Mouse (Mus musculus) bone marrow macrophage, adult 2 months (primary cell): ENCODE results near the gene 4930518I15Rik. TPM values are rescaled to one million over a fixed set of nuclear protein-coding genes. Genes with fewer than 3 reads are reported as not detected.
A peak's percentile ranks its signal among the peaks of the same experiment; 100 is the strongest.

Experiments used
- H3K27ac ChIP-seq: 2 replicates; pipeline ENCODE4 v1.5.1; 2012; ENCODE audit warnings: low read depth, low read length; ENCODE audit not compliant: insufficient read depth
- H3K4me1 ChIP-seq: 2 replicates; pipeline ENCODE4 v1.6.1; 2012; ENCODE audit warnings: low read length; ENCODE audit not compliant: control insufficient read depth, insufficient read depth
- H3K4me3 ChIP-seq: 2 replicates; pipeline ENCODE4 v1.5.1; 2012; ENCODE audit warnings: mild to moderate bottlenecking, low read length, moderate library complexity; ENCODE audit not compliant: insufficient read depth
- CTCF ChIP-seq: IDR thresholded peaks from 2 replicates; pipeline ENCODE4 v1.5.1; 2012; ENCODE audit warnings: low read depth, mild to moderate bottlenecking, low read length, moderate library complexity
- POLR2A ChIP-seq: IDR thresholded peaks from 2 replicates; pipeline ENCODE4 v1.6.1; 2012; ENCODE audit warnings: mild to moderate bottlenecking, low read depth, low read length, borderline replicate concordance
- polyA plus RNA-seq: library from polyadenylated mRNA; stranded (reverse); fragments of >200 nt; gene quantifications from 2 replicates; pipeline ENCODE4 v1.2.4, GENCODE M21; 2012; ENCODE audit not compliant: missing spikeins, insufficient read depth, insufficient read length

4930518I15Rik gene
- polyA plus RNA-seq, 1 experiment, result 6.4 TPM

GRCm38 (mm10) chr2:156848526-156849182 lies 9.1 kb downstream of the 4930518I15Rik start:
- no peak for TF ChIP-seq CTCF
- no peak for TF ChIP-seq POLR2A
- Histone ChIP-seq H3K27ac (no peak overlapping the region), H3K4me3 (no peak overlapping the region), H3K4me1 (peaks cover 16% of the 10 kb centered on the region)

- H3K4me3 ChIP-seq, result no peak overlapping the region
- no peak for TF ChIP-seq CTCF
- no peak for TF ChIP-seq POLR2A
- H3K27ac ChIP-seq, result no peak overlapping the region
- peaks cover 16% of the 10 kb centered on the region for H3K4me1 ChIP-seq
These were observed 10.1 kb downstream of the 4930518I15Rik start for GRCm38 (mm10) chr2:156847653-156848052.

DNA sequence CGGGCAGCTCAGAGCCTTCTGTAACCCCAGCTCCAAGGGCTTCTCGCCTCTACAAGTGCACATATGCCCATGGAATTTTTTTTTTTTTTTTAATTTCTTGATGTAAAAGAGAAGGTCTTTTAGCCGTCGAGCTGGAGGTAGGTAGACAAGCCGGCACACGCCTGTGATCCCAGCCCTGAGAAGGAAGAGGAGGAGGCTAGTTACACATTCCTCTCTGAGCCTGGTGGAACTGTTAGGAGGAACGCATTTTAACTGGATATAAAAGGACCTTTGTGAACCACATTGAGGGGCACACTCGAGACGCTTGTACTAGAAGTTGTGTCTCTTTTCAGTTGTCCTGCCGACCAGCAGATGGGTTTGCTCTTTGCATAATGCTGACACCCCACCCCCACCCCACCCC lies 13.0 kb downstream of the 4930518I15Rik start:
- no peak for TF ChIP-seq POLR2A
- no peak for TF ChIP-seq CTCF
- Histone ChIP-seq H3K4me3 (no peak overlapping the region), H3K4me1 (no peaks in the 10 kb centered on the region), H3K27ac (no peak overlapping the region)

- H3K4me3 ChIP-seq, result no peak overlapping the region
- TF ChIP-seq CTCF (no peak), POLR2A (no peak)
- H3K27ac ChIP-seq, result no peak overlapping the region
- no peaks in the 10 kb centered on the region for H3K4me1 ChIP-seq
These were observed 14.4 kb downstream of the 4930518I15Rik start for GRCm38 (mm10) chr2:156843331-156843730.

DNA sequence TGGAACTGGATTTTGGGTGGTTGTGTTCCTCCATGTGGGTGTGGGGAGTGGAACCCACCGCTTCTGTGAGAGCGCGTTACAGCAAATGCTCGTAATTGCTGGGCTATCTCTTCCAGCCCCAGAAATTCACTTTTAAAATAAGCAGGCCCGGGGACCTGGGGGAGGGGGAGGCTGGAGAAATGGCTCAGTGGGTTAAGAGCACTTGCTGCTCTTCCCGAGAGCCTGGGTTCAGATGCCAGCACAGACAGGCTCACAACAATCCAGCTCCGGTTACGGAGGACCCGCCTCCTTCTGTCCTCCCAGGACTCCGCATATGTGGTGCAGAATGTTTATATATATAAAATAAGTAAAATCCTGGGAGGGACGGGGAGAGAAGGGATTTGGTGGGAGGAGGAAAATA lies 15.0 kb downstream of the 4930518I15Rik start:
- TF ChIP-seq POLR2A, result no peak
- TF ChIP-seq CTCF, result no peak

DNA sequence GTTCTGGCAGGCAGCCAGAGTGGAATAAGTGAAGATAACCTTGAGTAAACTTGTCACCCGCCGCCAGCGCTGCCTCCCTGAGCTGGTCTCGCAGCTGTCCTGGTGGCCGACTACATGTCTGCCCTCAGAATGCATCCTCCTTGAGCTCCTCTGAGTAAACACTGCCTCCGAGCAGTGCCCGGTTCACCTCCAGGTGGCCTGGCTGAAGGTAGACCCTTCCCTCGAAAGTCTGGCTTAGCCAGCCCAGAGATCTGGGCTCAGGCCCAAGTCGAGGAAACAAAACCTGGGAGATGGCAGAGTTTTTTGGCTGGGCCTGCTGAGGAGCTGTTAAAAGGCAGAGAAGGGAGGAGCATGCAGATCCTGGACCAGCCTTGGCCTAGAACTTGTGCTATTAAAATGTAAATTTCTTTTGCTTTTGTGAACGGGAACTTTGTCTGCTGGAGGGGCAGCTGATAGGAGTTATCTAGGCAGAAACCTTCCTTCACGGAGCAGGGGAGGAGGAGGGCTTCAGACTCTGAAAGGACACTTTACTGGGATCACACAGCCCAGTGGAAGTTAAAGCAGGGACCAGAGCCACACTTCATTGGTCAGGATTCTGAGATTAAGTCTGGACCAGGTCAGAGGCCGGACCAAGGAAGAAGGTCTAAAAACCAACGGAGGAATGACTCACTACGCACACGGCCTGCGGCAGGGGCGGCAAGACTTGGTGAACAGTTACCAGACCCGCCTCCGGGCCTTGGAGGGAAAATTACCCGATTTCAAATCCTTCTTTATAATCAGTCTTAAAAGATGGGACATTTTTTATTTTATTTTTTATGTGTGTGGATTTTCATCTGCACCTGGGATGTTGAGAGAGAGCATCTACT lies 15.7 kb downstream of the 4930518I15Rik start:
- peak overlapping the region; percentile 56; the same call in 1 of the 2 replicates for H3K4me3 ChIP-seq
- no peak for TF ChIP-seq CTCF
- TF ChIP-seq POLR2A, result no peak
- no peak overlapping the region for H3K27ac ChIP-seq
- no peaks in the 10 kb centered on the region for H3K4me1 ChIP-seq

More for the DNA sequence above, 15.0 kb downstream of the 4930518I15Rik start:
- Histone ChIP-seq H3K27ac (no peak overlapping the region), H3K4me1 (no peaks in the 10 kb centered on the region), H3K4me3 (no peak overlapping the region)

DNA sequence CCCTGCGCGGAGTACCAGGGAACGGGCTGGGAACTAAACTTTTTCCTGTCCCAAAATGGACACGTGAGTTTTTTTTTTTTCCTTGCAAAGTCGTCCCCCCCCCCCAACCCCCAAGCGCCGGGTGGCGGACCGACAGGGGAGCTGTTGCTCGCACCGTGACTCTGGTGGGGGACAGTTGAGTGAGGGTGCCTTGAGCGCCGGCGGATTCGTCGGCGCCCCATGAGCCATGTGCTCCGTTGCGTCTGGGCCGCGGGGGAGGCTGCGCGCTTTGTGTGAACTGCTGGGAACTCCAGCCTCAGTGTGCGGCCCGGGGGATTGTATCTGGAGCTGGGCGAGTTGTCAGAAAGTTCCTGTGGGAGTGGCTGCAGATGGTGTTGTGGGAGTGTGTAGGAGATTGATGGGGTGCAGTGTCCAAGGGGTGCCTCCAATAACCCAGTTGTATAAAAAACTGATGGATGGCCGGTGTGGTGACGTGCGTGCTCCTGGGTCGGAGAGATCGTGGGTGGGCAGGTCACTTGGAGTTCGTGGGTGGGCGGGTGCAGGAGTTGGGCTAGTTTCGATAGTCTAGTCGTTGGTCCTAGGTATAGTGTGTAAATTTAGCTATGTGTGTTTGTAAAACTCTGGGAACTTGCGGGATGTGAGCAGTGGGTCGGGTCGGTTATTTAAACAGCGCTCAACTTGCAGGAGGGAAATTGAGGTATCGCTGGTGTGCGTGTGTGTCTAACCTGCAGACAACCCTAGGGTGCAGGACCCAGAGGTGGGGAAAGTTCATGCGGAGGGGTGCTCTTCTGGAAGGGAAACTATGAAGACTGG lies 16.5 kb downstream of the 4930518I15Rik start:
- TF ChIP-seq CTCF (no peak), POLR2A (no peak)
- no peak overlapping the region for H3K27ac ChIP-seq
- H3K4me3 ChIP-seq, result peak overlapping the region; percentile 56
- H3K4me1 ChIP-seq, result no peaks in the 10 kb centered on the region

DNA sequence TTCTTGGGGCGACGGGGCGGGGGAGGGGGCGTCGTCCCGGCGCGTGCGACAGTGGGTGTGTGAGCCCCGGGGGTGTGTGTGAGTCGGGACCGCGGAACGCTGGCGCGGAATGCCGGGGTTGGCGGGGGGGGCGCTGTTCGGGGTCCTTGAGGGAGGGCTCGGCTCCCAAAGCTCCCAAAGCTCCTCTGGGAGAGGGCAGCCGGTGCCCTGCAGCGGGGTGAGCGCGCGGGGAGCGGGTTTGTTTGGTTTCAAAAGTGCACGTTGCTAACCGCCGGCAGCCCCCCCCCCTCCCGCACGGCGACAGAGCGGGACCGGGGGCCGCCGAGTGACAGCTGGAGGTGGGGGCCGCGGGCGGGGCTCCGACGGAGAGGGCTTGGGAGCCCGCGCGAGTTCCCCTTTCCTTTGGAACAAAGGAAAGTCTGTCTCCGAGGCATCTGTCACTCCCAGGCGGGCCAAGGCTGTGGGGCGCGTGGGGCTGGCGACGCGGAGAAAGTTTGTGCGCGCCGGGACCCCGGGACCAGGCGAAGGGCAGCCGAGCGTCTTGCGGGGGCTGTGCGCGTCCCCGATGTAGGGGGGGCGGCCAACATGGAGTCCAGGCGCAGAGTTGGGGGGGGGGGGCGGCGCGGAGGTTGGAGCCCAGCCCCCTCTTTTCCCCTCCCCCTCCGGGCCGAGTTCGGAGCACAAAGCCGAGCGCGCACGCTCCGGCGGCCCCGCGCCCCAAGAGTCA lies 17.3 kb downstream of the 4930518I15Rik start:
- Histone ChIP-seq H3K4me1 (no peaks in the 10 kb centered on the region), H3K27ac (no peak overlapping the region), H3K4me3 (peak overlapping the region; percentile 56)
- TF ChIP-seq CTCF (no peak), POLR2A (no peak)
